Mouse (Mus musculus) v-Abl transformed pro-B cells (cell line): ENCODE results near the gene Mettl17.
"Not testable (repeated sequence)": the region's sequence is repeated elsewhere in the genome, so short reads cannot be mapped to it uniquely, and the experiment has no call there.

Experiments used
- in situ Hi-C, 2 experiments: fragments of 400-800 bp; cut with MboI; formaldehyde crosslinking; loops; one replicate each; pipeline ENCODE4 v1.15.1; 2025; ENCODE audit not compliant: unreplicated experiment in 2 of 2

The Mettl17 gene

GRCm38 (mm10) chr14:51921759-51922570 lies 37.3 kb downstream of the Mettl17 start:
- in situ Hi-C loops, result no loop called here

- in situ Hi-C loops, result no loop called here
These were observed 37.9 kb downstream of the Mettl17 start, which contains the start of gene Rnase13 for GRCm38 (mm10) chr14:51922571-51922865. TSS of gene Rnase13 (minus strand) at chr14:51922773.

- in situ Hi-C loops, result no loop called here
These were observed 38.3 kb downstream of the Mettl17 start for GRCm38 (mm10) chr14:51922910-51923309.

- in situ Hi-C loops, result no loop called here
These were observed 38.9 kb downstream of the Mettl17 start for GRCm38 (mm10) chr14:51923492-51923891.

GRCm38 (mm10) chr14:51926930-51927329 lies 42.3 kb downstream of the Mettl17 start:
- in situ Hi-C loops, result not testable (repeated sequence)

GRCm38 (mm10) chr14:51929309-51929943 lies 44.8 kb downstream of the Mettl17 start:
- in situ Hi-C loops, result no loop called here

GRCm38 (mm10) chr14:51929968-51930367 lies 45.3 kb downstream of the Mettl17 start:
- in situ Hi-C loops, result no loop called here

- in situ Hi-C loops, result no loop called here
These were observed 46.2 kb downstream of the Mettl17 start for GRCm38 (mm10) chr14:51930824-51931223.

GRCm38 (mm10) chr14:51932092-51933020 lies 47.7 kb downstream of the Mettl17 start:
- in situ Hi-C loops, result no loop called here

- in situ Hi-C loops, result no loop called here
These were observed 54.4 kb downstream of the Mettl17 start for GRCm38 (mm10) chr14:51939005-51939404.

- in situ Hi-C loops, result no loop called here
These were observed 56.4 kb downstream of the Mettl17 start for GRCm38 (mm10) chr14:51940944-51941560.

GRCm38 (mm10) chr14:51941577-51941976 lies 56.9 kb downstream of the Mettl17 start:
- in situ Hi-C loops, result no loop called here

- in situ Hi-C loops, result no loop called here
These were observed 57.6 kb downstream of the Mettl17 start for GRCm38 (mm10) chr14:51942236-51942635.
